Comparison of ENCODE assay signal across 12 mouse cellular contexts in the genomic region with DNA sequence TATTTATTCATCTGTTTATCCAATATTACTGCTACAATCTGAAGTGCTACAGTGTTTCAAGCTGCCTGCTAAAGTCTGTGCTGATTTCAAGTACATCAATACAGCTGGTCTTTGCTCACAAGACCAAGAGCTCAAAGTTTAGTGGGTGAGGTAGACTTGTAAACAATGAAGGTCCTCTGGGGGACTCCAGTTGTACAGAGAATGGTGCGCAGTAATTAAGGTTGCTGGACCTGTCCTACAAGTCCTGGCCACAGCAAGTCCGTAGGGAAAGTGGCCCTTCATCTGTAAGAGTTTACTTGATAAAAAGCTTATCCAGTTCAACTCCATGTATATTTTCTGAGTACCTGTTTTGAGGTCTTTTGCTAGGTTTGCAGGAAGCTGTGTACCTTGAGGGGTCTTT. TPM values are rescaled to one million over a fixed set of nuclear protein-coding genes. Genes with fewer than 3 reads are reported as not detected.
DNase-seq lines count a peak whose midpoint lies in the region; ATAC-seq and TF ChIP-seq lines count a peak whose summit lies in the region.
"Had no signal": no experiment of that assay in that cellular context is flagged by ENCODE, and none has a peak within 500 bp of the region (broad histone marks: within the 10 kb centered on the region; RNA-seq: fewer than 3 reads in every experiment).

No protein-coding gene starts in this region.

- H3K4me3 ChIP-seq in hindbrain, embryonic 14.5 days (replicated peaks; ENCODE audit: low read length) = peak overlapping the region; percentile 94
- no peak overlapping the region for H3K4me3 ChIP-seq in stomach, postnatal 0 days (ENCODE audit: low read depth, low read length)
- H3K4me3 ChIP-seq: heart, embryonic 15.5 days had no signal

- H3K4me2 ChIP-seq in hindbrain, embryonic 14.5 days (replicated peaks) = peak overlapping the region; percentile 83
- H3K4me2 ChIP-seq in stomach, postnatal 0 days (replicated peaks; ENCODE audit: low read depth) = peak overlapping the region; percentile 27
- H3K4me2 ChIP-seq: heart, embryonic 15.5 days had no signal

- no peak overlapping the region for H3K9ac ChIP-seq in hindbrain, embryonic 14.5 days
- no peak overlapping the region for H3K9ac ChIP-seq in stomach, postnatal 0 days (ENCODE audit: low read length)
- H3K9ac ChIP-seq: heart, embryonic 15.5 days had no signal

- H3K9me3 ChIP-seq in hindbrain, embryonic 14.5 days (ENCODE audit: control insufficient read depth, low read length) = no peaks in the 10 kb centered on the region
- H3K9me3 ChIP-seq in stomach, postnatal 0 days (ENCODE audit: control insufficient read depth, low read length) = no peaks in the 10 kb centered on the region
- H3K9me3 ChIP-seq: heart, embryonic 15.5 days had no signal

- ATAC-seq in hindbrain, embryonic 14.5 days (ENCODE audit: low FRiP score) = no peak
- ATAC-seq in stomach, postnatal 0 days (ENCODE audit: low FRiP score, low TSS enrichment) = peak; percentile 80

- no peaks in the 10 kb centered on the region for H3K36me3 ChIP-seq in hindbrain, embryonic 14.5 days (replicated peaks; ENCODE audit: control insufficient read depth, insufficient read depth)
- H3K36me3 ChIP-seq in stomach, postnatal 0 days (ENCODE audit: control insufficient read depth, insufficient read depth, low read length) = no peaks in the 10 kb centered on the region
- H3K36me3 ChIP-seq: heart, embryonic 15.5 days had no signal

- TF ChIP-seq EP300 in stomach, postnatal 0 days (optimal IDR thresholded peaks at IDR 0.05) = no peak

- no peak for TF ChIP-seq CTCF in stomach, postnatal 0 days (IDR thresholded peaks at IDR 0.05; ENCODE audit: low read depth)

- WGBS in hindbrain, embryonic 14.5 days = 44% methylated on average over 2 of the region's 2 CpGs
- WGBS in stomach, postnatal 0 days = 39% methylated on average over 2 of the region's 2 CpGs

- peaks cover 23% of the 10 kb centered on the region for H3K4me1 ChIP-seq in hindbrain, embryonic 14.5 days (replicated peaks; ENCODE audit: control insufficient read depth, insufficient read depth, low read length)
- H3K4me1 ChIP-seq in stomach, postnatal 0 days (replicated peaks; ENCODE audit: control insufficient read depth, insufficient read depth) = no peaks in the 10 kb centered on the region

- DNase-seq in urinary bladder, postnatal 14 days (ENCODE audit: low spot score) = peak; percentile 33
- no peak for DNase-seq in urinary bladder, postnatal 25 days (ENCODE audit: low spot score)
- DNase-seq in hindbrain, embryonic 14.5 days (ENCODE audit: low spot score) = no peak
- peak; percentile 55 for DNase-seq in lung, postnatal 36 days
- peak; percentile 68 for DNase-seq in stomach, postnatal 0 days (ENCODE audit: low spot score)
- DNase-seq in ovary, adult 18-20 months (ENCODE audit: low spot score) = no peak
- DNase-seq in liver = no peak
- DNase-seq in layer of hippocampus, postnatal 25 days (ENCODE audit: extremely low spot score in 1 of 2, low spot score in 1 of 2) = no peak
- DNase-seq: adrenal gland, postnatal 25 days; cerebellum, adult 9-11 months; kidney, postnatal 4 days had no signal

- H3K27me3 ChIP-seq in hindbrain, embryonic 14.5 days (ENCODE audit: control insufficient read depth, insufficient read depth, low read length) = no peaks in the 10 kb centered on the region
- H3K27me3 ChIP-seq in stomach, postnatal 0 days (ENCODE audit: control insufficient read depth, insufficient read depth, low read length) = no peaks in the 10 kb centered on the region

- no peak overlapping the region for H3K27ac ChIP-seq in hindbrain, embryonic 14.5 days
- H3K27ac ChIP-seq in stomach, postnatal 0 days (replicated peaks) = peak overlapping the region; percentile 69
- H3K27ac ChIP-seq: heart, embryonic 15.5 days had no signal

RNA-seq across cellular contexts. Expression of gene Pak1, which starts 1.9 kb away (rescaled TPM):
- 152 and 160 TPM in 2 replicates for polyA plus RNA-seq in hindbrain, embryonic 14.5 days (2014; fragmentation: Nextera tagmentation; extraction: Ambion mirVana)
- polyA plus RNA-seq in stomach, postnatal 0 days (2015; fragmentation: Nextera tagmentation; extraction: Ambion mirVana) = 18.1 and 19.4 TPM in 2 replicates
- total RNA-seq in layer of hippocampus, postnatal 25 days (2021) = 100 to 1,000 TPM; 213 to 237 TPM

RNA-seq across cellular contexts. Expression of gene Aqp11, which starts 52.2 kb away (rescaled TPM):
- polyA plus RNA-seq in hindbrain, embryonic 14.5 days (2014; fragmentation: Nextera tagmentation; extraction: Ambion mirVana) = 21.6 and 22.0 TPM in 2 replicates
- 22.0 and 22.2 TPM in 2 replicates for polyA plus RNA-seq in stomach, postnatal 0 days (2015; fragmentation: Nextera tagmentation; extraction: Ambion mirVana)
- total RNA-seq in layer of hippocampus, postnatal 25 days (2021) = 10 to 100 TPM; 39.7 to 43.8 TPM

Comparison
In these comparisons a context has a peak if more than half of its experiments do, and no peak if none do; other contexts are left out.
1. DNase-seq: peak in urinary bladder, postnatal 14 days (single experiment), lung, postnatal 36 days (single experiment) and stomach, postnatal 0 days (single experiment); none in urinary bladder, postnatal 25 days (single experiment), hindbrain, embryonic 14.5 days (single experiment), ovary, adult 18-20 months (single experiment), liver (single experiment) and layer of hippocampus, postnatal 25 days (0 of 2).